Mouse (Mus musculus) MEL (cell line): ENCODE data around the gene Zfp462. TPM values are rescaled to one million over a fixed set of nuclear protein-coding genes. Genes with fewer than 3 reads are reported as not detected.

Experiments used
- DNase-seq: peaks from one replicate; pipeline ENCODE4 v3.0.0; 2011; ENCODE audit warnings: low read depth, low spot score
- H3K27ac ChIP-seq: 2 replicates; pipeline ENCODE4 v1.5.1; 2012; ENCODE audit warnings: low read depth, mild to moderate bottlenecking, control low read depth, low read length, moderate library complexity; ENCODE audit not compliant: control insufficient read depth
- H3K27me3 ChIP-seq, 2 experiments: fragments of 150-350 bp in 1 of 2; sonication (generic) in 1 of 2; 2 replicates each; pipeline ENCODE4 v1.6.1; 2012; ENCODE audit warnings: low read length in 2 of 2, mild to moderate bottlenecking in 2 of 2, improper control_type of control experiment in 1 of 2, moderate library complexity in 1 of 2; ENCODE audit not compliant: insufficient read depth in 2 of 2, control insufficient read depth in 1 of 2
- H3K36me3 ChIP-seq, 2 experiments: 2 replicates each; pipeline ENCODE4 v1.6.1; 2012 to 2014; ENCODE audit warnings: low read length in 2 of 2, improper control_type of control experiment in 1 of 2, inconsistent platforms in 1 of 2, mild to moderate bottlenecking in 1 of 2; ENCODE audit not compliant: insufficient read depth in 2 of 2, control insufficient read depth in 1 of 2
- H3K4me1 ChIP-seq, 2 experiments: fragments of 150-350 bp in 1 of 2; sonication (generic) in 1 of 2; 2 replicates each; pipeline ENCODE4 v1.6.1; 2012; ENCODE audit warnings: low read length in 2 of 2, improper control_type of control experiment in 1 of 2, mild to moderate bottlenecking in 1 of 2; ENCODE audit not compliant: insufficient read depth in 2 of 2, control insufficient read depth in 1 of 2
- H3K4me3 ChIP-seq, 2 experiments: fragments of 150-350 bp in 1 of 2; sonication (generic) in 1 of 2; 2 replicates each; pipeline ENCODE4 v1.5.1; 2012; ENCODE audit warnings: low read depth in 2 of 2, low read length in 2 of 2, mild to moderate bottlenecking in 2 of 2, moderate library complexity in 2 of 2, control low read depth in 1 of 2, improper control_type of control experiment in 1 of 2; ENCODE audit not compliant: control insufficient read depth in 1 of 2, insufficient read depth in 1 of 2
- H3K79me2 ChIP-seq: 2 replicates; pipeline ENCODE4 v1.6.1; 2012; ENCODE audit warnings: mild to moderate bottlenecking, low read length, moderate library complexity; ENCODE audit not compliant: control insufficient read depth, poor library complexity, insufficient read depth
- H3K9ac ChIP-seq: 2 replicates; pipeline ENCODE4 v1.6.1; 2012; ENCODE audit warnings: low read depth, mild to moderate bottlenecking, control low read depth, low read length, moderate library complexity; ENCODE audit not compliant: control insufficient read depth, poor library complexity, severe bottlenecking
- H3K9me3 ChIP-seq: fragments of 150-350 bp; sonication (generic); replicated peaks from 2 replicates; pipeline ENCODE4 v1.6.1; 2012; ENCODE audit warnings: mild to moderate bottlenecking, low read length, improper control_type of control experiment, moderate library complexity; ENCODE audit not compliant: insufficient read depth
- BHLHE40 ChIP-seq: IDR thresholded peaks from 2 replicates; pipeline ENCODE4 v1.6.1; 2012; ENCODE audit warnings: low read depth, mild to moderate bottlenecking, inconsistent platforms, low read length, improper control_type of control experiment, borderline replicate concordance
- CHD2 ChIP-seq: IDR thresholded peaks from 2 replicates; pipeline ENCODE4 v1.6.1; 2011; ENCODE audit warnings: low read length, improper control_type of control experiment
- E2F4 ChIP-seq: IDR thresholded peaks from 2 replicates; pipeline ENCODE4 v1.6.1; 2011; ENCODE audit warnings: low read depth, low read length, improper control_type of control experiment, borderline replicate concordance
- ETS1 ChIP-seq: IDR thresholded peaks from 2 replicates; pipeline ENCODE4 v1.6.1; 2012; ENCODE audit warnings: low read depth, mild to moderate bottlenecking, inconsistent platforms, low read length, improper control_type of control experiment, moderate library complexity
- HCFC1 ChIP-seq: IDR thresholded peaks from 2 replicates; pipeline ENCODE4 v1.6.1; 2012; ENCODE audit warnings: low read depth, mild to moderate bottlenecking, inconsistent platforms, low read length, improper control_type of control experiment, moderate library complexity
- MAFK ChIP-seq: IDR thresholded peaks from 2 replicates; pipeline ENCODE4 v1.6.1; 2011; ENCODE audit warnings: low read depth, mild to moderate bottlenecking, low read length, improper control_type of control experiment, borderline replicate concordance
- MAX ChIP-seq: IDR thresholded peaks from 2 replicates; pipeline ENCODE4 v1.6.1; 2011; ENCODE audit warnings: low read length, improper control_type of control experiment
- MAZ ChIP-seq: IDR thresholded peaks from 2 replicates; pipeline ENCODE4 v1.6.1; 2012; ENCODE audit warnings: low read depth, mild to moderate bottlenecking, inconsistent platforms, low read length, improper control_type of control experiment
- MEF2A ChIP-seq: IDR thresholded peaks from 2 replicates; pipeline ENCODE4 v1.6.1; 2014; ENCODE audit warnings: low read depth, mild to moderate bottlenecking, inconsistent platforms, low read length, improper control_type of control experiment; ENCODE audit not compliant: poor library complexity, insufficient replicate concordance, severe bottlenecking; ENCODE audit errors: extremely low read depth
- MXI1 ChIP-seq: IDR thresholded peaks from 2 replicates; pipeline ENCODE4 v1.6.1; 2011; ENCODE audit warnings: mild to moderate bottlenecking, low read depth, low read length, improper control_type of control experiment
- MYC ChIP-seq: IDR thresholded peaks from 2 replicates; pipeline ENCODE4 v1.6.1; 2011; ENCODE audit warnings: low read depth, mild to moderate bottlenecking, low read length, improper control_type of control experiment, moderate library complexity
- NELFE ChIP-seq: IDR thresholded peaks from 2 replicates; pipeline ENCODE4 v1.6.1; 2011; ENCODE audit warnings: low read depth, low read length, improper control_type of control experiment
- NRF1 ChIP-seq: IDR thresholded peaks from 2 replicates; pipeline ENCODE4 v1.6.1; 2014; ENCODE audit warnings: low read depth, mild to moderate bottlenecking, inconsistent platforms, low read length, improper control_type of control experiment, moderate library complexity; ENCODE audit not compliant: poor library complexity, insufficient read depth, severe bottlenecking
- POLR2AphosphoS5 ChIP-seq: IDR thresholded peaks from 2 replicates; pipeline ENCODE4 v1.6.1; 2012; ENCODE audit warnings: low read depth, borderline replicate concordance, mild to moderate bottlenecking, inconsistent platforms, low read length, moderate library complexity, mixed read lengths
- RAD21 ChIP-seq: IDR thresholded peaks from 2 replicates; pipeline ENCODE4 v1.6.1; 2011; ENCODE audit warnings: mild to moderate bottlenecking, low read depth, low read length, improper control_type of control experiment
- RCOR1 ChIP-seq: IDR thresholded peaks from 2 replicates; pipeline ENCODE4 v1.6.1; 2012; ENCODE audit warnings: low read depth, mild to moderate bottlenecking, inconsistent platforms, low read length, improper control_type of control experiment
- SIN3A ChIP-seq: IDR thresholded peaks from 2 replicates; pipeline ENCODE4 v1.6.1; 2012; ENCODE audit warnings: low read length, improper control_type of control experiment, inconsistent platforms
- TBP ChIP-seq: IDR thresholded peaks from 2 replicates; pipeline ENCODE4 v1.8.0; 2011; ENCODE audit warnings: low read depth, low read length, improper control_type of control experiment
- ZKSCAN1 ChIP-seq: IDR thresholded peaks from 2 replicates; pipeline ENCODE4 v1.6.1; 2012; ENCODE audit warnings: low read depth, mild to moderate bottlenecking, inconsistent platforms, low read length, improper control_type of control experiment, moderate library complexity
- ZNF384 ChIP-seq: IDR thresholded peaks from 2 replicates; pipeline ENCODE4 v1.6.1; 2012; ENCODE audit warnings: low read depth, mild to moderate bottlenecking, inconsistent platforms, low read length, improper control_type of control experiment
- polyA plus RNA-seq, 2 experiments: library from polyadenylated mRNA; stranded (reverse) in 1 of 2; unstranded in 1 of 2; fragments of >175 nt in 1 of 2; fragments of >200 nt in 1 of 2; gene quantifications; 2 replicates each; pipeline versions ENCODE4 v1.2.1 to v1.2.4; 2012; ENCODE audit warnings: low replicate concordance in 2 of 2, low read depth in 1 of 2; ENCODE audit not compliant: insufficient read length in 2 of 2, insufficient read depth in 1 of 2, missing spikeins in 1 of 2
- total RNA-seq: library from RNA; depleted of rRNA; stranded (reverse); fragments of 300-350 nt; gene quantifications from 2 replicates; pipeline ENCODE4 v1.2.3, GENCODE M21; 2012

Gene Zfp462
- total and polyA plus RNA-seq, 3 experiments: not detected

DNA sequence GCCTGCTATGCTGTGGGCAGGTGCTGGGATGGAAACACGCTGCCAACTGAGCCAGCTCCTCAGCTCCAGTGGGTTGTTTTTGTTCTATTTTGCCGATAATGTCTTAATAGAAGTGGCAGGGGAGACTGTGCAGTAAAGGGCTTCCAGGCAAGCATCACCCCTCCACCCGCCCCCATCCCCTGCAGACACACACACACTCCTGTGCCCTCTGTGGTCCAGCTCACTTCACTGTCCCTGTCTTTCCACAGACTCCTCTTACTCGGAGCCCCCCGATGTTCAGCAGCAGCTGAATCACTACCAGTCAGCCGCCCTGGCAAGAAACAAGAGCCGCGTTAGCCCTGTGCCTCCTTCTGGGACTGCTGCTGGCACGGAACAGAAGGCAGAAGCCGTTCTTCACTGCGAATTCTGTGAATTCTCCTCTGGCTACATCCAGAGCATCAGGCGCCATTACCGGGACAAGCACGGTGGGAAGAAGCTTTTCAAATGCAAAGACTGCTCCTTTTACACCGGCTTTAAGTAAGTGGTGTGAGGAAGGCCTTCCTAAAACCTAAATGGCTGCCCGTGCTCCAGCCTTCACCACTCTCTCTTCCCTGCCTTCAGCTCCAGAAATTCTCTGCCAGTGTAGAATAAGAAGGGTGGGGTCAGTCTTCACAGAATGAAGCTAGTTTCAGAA is 105.2 kb downstream of the Zfp462 start:
- no peak for DNase-seq
- no peak overlapping the region for H3K27ac ChIP-seq
- TF ChIP-seq NRF1 (no peak), TBP (no peak), BHLHE40 (no peak), MYC (no peak), ZNF384 (no peak), E2F4 (no peak), POLR2AphosphoS5 (no peak), RAD21 (no peak), MXI1 (no peak), MEF2A (no peak), MAFK (no peak), MAZ (no peak), HCFC1 (no peak), ETS1 (no peak), NELFE (no peak), RCOR1 (no peak), MAX (no peak)
- TF ChIP-seq, all 39 proteins: peak for 0
- H3K9me3 ChIP-seq: no peaks in the 10 kb centered on the region
- H3K4me3 ChIP-seq: no peak overlapping the region
- H3K36me3 ChIP-seq: no peaks in the 10 kb centered on the region
- H3K4me1 ChIP-seq: no peaks in the 10 kb centered on the region
- H3K9ac ChIP-seq: no peak overlapping the region
- H3K27me3 ChIP-seq: no peaks in the 10 kb centered on the region; a peak in 1 of 4 replicates
- no peaks in the 10 kb centered on the region for H3K79me2 ChIP-seq

DNA sequence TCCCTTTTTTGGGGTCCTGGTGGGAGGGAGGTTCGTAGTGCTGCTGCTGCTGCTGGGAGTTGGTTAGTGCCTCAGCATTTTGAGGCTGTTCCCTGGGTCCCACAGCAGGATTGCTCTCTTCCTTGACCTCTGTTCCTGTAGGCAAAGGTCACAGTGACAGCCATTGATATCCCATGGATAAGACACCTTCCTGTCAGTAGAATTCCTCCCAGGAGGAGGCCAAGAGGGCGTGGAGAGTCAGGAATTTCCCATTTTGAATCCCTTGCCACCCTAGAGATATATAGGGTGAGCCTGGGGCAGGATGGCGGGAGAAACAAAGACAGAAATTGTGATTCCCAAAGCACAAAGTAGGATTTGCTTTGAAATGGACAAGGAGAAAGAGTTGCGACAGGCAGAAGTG is 106.5 kb downstream of the Zfp462 start:
- Histone ChIP-seq H3K27me3 (no peaks in the 10 kb centered on the region), H3K79me2 (no peaks in the 10 kb centered on the region), H3K9me3 (no peaks in the 10 kb centered on the region), H3K9ac (no peak overlapping the region), H3K4me1 (no peaks in the 10 kb centered on the region), H3K27ac (no peak overlapping the region), H3K4me3 (no peak overlapping the region), H3K36me3 (no peaks in the 10 kb centered on the region)
- DNase-seq: no peak
- TF ChIP-seq CHD2: no peak
- TF ChIP-seq SIN3A: no peak
- no peak for TF ChIP-seq ZKSCAN1
